Mouse (Mus musculus) lung, postnatal 36 days (tissue): Measurements from ENCODE around the gene Mettl4.

Source experiments
- DNase-seq: peaks from one replicate; pipeline ENCODE4 v3.0.0; 2022; ENCODE audit warnings: mixed read lengths

Mettl4 gene

GRCm38 (mm10) chr17:94749466-94750135 lies at the start of gene Mettl4:
Gene Mettl4, minus strand, starts transcription at chr17:94750019.
- DNase-seq, result peak; percentile 95

GRCm38 (mm10) chr17:94778871-94779482 lies 29.2 kb upstream of the Mettl4 start:
- DNase-seq, result no peak

- no peak for DNase-seq
Measured at GRCm38 (mm10) chr17:94768491-94768890, 18.7 kb upstream of the Mettl4 start.

- no peak for DNase-seq
Measured at GRCm38 (mm10) chr17:94764711-94765110, 14.9 kb upstream of the Mettl4 start.

GRCm38 (mm10) chr17:94764011-94764410 lies 14.2 kb upstream of the Mettl4 start:
- DNase-seq, result peak; percentile 7

- no peak for DNase-seq
Measured at GRCm38 (mm10) chr17:94762405-94762804, 12.6 kb upstream of the Mettl4 start.

- no peak for DNase-seq
Measured at GRCm38 (mm10) chr17:94750136-94750729, 414 bp upstream of the Mettl4 start.

- no peak for DNase-seq
Measured at GRCm38 (mm10) chr17:94738173-94738572, 11.6 kb downstream of the Mettl4 start.

GRCm38 (mm10) chr17:94735885-94736284 lies 13.9 kb downstream of the Mettl4 start:
- DNase-seq, result no peak

GRCm38 (mm10) chr17:94735437-94735836 lies 14.4 kb downstream of the Mettl4 start:
- no peak for DNase-seq

GRCm38 (mm10) chr17:94730416-94730815 lies 19.4 kb downstream of the Mettl4 start:
- DNase-seq, result peak; percentile 52

- no peak for DNase-seq
Measured at GRCm38 (mm10) chr17:94726750-94727149, 23.1 kb downstream of the Mettl4 start.

- DNase-seq, result no peak
Measured at GRCm38 (mm10) chr17:94673515-94674317, 76.1 kb downstream of the Mettl4 start.
